Mouse (Mus musculus) kidney, adult 2 months (tissue): Measurements from ENCODE around the gene Itgb3.

Experiments used
- CTCF ChIP-seq: fragments of 200-500 bp; conservative IDR thresholded peaks from 2 replicates; pipeline ENCODE4 v1.5.1; 2011; ENCODE audit warnings: low read depth, mild to moderate bottlenecking, control low read depth, low read length, moderate library complexity, mixed read lengths; ENCODE audit not compliant: insufficient read depth, insufficient read length
- POLR2A ChIP-seq: fragments of 200-500 bp; IDR thresholded peaks from one replicate; pipeline ENCODE4 v1.6.1; 2011; ENCODE audit warnings: low read depth, low read length, control low read depth

GRCm38 (mm10) chr11:104643236-104643635, 35.4 kb downstream of the Itgb3 start:
- TF ChIP-seq CTCF (no peak), POLR2A (no peak)
